Mouse (Mus musculus) CD8-positive naive resting alpha-beta T cell, adult 2 months (primary cell): ENCODE measurements around the gene Kif26b.

Experiments used
- DNase-seq, 2 experiments: peaks; one replicate each; pipeline ENCODE4 v3.0.0; 2022; ENCODE audit warnings: low read depth in 2 of 2, low spot score in 2 of 2

Kif26b gene

DNA sequence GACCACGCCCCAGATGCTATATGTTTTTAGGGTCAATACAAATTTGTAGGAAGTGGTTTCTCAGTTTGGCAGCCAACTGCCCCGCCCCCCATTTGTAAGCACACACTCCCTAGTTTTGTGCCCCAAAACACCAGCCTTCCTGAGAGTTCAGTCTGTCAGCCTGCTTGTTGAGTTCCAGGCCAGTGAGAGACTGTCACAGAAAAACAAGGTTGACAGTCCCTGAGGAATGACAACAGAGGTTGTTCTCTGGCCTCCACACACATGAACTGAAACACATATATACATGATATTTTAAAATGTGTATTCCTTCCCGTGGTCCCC, 365.1 kb downstream of the Kif26b start:
- no peak for DNase-seq

DNA sequence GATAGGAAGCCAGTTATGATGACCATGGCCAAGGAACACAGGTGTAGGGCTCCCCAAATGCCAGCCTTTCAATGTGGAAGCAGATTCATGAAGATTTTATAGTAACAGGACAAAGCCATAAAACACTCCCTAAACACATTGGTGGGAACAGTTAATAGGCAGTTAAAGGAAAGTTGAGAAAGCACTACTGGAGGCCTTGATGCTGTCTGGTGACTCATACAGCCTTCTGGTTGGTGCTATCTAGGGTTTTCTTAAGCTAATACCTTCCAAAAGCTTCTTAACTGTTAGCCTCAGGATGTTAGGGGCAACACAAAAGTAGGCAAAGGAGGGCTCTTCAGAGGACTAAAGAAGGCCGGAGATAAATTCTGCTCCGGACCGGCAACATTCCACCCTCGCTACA, 366.7 kb downstream of the Kif26b start:
- no peak for DNase-seq

DNA sequence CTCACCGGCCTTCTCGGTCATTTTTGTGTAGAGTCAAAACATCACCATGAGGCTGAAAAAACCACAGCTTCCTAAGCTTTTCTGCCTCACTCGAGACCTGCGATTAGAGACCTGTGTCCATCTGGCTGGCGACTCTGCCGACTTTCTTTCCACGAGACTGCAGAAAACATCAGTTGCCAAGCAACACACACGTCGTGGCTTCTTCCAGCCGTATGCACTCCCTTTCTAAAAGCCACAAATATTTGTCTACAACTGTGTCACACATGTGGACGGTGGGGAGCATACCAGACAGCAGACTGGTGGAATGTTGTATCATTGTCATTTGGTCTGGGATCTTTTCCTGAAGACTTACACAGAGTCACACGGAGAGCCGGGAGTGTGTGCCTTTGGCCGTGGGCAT, 382.0 kb downstream of the Kif26b start:
- no peak for DNase-seq

DNA sequence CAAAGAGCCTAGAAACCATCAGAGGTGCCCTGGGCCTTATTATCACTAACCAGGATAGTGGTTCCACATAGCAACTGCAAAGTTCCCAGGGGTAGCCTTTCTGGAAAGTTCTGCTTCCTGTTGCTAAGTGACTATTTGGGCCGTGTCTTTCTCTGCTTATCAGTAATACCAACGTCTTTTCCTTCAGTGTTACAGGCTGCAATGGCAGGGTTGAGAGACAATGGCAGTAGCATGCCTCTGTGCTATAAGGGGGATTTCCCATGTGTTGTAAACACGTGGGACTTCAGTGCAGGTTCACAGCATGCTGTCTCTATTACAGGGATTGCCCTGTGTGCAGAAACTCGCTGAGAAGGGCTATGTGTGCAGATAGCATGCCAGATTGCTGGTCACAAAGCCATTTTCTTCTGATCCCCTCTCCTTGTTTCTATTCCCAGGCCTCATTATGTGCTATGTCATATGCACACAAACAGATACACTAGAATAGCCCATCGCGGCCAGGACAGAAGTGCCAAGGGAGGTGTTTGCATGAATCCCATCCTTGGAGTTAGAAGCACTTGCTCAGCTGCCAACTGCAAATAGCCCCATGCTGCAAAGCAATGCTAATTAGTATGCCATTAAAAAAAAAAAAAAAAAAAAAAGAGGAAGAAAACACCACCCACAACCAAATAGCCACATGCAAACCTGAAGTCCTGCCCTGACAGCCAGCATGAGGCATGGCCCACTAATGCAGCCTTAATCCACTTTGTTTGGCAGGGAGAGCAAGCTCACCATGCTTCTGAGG, 384.2 kb downstream of the Kif26b start:
- no peak for DNase-seq

DNA sequence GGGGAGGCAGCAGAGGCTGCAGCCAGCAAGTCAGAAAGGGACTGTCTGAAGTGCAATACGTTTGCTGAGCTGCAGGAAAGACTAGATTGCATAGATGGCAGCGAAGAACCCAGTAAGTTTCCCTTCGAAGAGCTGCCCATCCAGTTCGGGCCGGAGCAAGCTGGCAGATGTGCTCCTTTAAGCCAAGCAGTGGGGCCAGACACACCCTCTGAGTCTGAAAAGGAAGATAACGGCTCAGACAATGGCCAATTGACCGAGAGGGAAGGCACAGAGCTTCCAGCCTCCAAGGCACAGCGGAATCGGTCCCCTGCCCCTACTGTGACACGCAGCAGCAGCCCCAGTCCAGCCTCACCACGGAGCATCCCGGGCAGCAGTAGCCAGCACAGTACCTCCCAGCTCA, 386.1 kb downstream of the Kif26b start:
- DNase-seq: no peak

DNA sequence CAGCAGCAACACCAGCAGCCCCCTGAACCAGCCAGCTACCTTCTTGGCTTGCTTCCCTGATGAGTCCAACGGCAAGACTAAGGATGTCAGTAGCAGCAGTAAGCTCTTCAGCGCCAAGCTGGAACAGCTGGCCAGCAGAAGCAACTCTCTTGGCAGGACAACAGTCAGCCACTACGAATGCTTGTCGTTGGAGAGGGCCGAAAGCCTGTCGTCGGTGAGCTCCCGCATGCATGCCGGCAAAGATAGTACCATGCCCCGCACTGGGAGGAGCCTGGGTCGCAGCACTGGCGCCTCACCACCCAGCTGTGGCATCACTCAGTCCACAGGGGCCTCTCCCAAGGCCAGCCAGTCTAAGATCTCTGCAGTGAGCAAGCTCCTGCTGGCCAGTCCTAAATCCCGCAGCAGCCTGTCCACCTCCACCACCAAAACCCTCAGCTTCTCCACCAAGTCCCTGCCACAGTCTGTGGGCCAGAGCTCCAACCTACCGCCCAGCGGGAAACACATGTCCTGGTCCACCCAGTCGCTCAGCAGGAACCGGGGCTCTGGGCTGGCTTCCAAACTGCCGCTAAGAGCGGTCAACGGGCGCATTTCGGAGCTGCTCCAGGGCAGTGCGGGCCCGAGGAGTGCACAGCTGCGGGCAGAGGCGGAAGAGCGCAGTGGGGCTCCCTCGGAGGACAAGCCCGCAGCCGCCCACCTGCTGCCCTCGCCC, 388.4 kb downstream of the Kif26b start:
- no peak for DNase-seq

DNA sequence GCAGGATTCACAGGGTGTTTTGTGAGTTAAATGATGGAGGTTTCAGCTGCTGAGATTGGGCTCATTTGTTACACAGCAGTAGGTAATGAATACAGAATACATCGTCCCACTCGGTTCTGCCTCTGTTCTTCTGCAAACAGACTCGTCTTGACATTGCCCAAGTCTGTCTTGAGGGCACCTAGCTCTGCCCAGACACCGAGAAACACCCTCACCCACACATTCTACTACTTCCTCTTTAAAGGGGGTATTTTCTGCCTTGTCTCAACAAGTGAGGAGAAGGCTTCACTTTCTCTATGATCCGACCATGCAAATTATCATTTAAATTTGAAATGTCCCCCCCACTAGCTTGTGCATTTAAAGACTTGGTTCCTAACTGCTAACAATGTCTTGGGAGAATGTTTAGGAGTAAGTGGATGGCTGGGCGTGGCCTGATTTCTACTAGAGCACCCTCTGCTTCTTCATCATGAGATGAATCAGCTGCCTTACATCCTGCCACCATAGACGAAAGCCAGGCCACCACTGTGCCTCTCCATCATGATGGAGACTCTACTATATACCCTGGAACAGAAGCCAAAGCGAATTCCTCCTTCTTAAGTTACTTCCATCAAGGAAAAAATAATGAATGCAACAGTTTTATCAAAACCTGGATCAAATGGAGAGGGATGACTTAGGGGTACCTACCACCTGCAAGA, 395.7 kb downstream of the Kif26b start:
- DNase-seq: no peak

DNA sequence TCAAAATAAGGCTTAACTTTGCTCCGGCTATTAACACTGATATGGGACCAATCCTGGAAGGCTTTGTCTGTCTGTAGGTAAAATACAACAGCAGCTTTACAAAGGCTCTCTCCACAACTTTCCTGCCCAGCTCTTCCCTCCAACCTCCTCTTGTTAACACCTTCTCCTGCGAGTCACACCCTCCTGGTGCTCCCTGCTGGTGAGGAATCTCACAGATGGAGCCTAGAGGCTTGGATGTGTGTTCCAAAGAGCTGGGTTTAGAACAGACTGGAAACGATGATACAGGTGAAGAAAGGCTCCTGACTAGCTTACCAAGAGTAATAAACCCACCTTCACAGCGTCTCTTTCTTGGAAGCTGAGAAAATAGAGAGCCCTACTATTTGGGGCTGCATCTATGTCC, 400.6 kb downstream of the Kif26b start:
- no peak for DNase-seq

DNA sequence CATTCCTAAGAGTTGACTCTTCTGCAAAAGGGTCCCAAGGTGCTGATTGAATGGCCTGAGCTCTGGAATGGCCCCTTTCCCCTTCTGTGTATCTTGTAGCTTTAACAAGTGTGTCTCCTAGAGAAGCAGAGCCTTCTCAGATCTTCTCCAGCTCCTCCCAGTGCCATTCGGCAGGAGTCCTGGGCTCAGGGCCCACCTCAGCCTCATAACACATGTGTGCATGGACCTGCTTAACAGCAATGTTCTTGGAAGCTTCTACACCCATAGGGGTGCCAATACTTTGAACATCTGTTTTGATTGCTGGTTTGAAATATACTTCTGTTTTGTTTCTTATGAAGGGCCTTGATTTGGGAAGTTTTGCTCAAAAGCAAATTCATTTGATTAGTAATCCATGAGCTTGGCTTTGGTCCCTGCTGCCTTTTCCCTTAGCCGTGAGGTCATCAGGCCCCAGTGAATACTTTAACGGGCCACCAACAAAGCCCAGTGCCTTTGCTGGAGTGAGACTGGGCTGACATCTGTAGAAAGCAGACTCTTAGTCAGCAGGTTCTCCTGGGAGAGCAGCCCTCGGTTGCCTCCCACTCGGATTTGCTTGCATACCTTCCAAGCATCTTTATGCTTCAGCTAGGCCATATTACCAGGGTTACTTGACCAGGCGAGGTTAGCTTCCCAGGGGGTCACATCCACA, 405.2 kb downstream of the Kif26b start:
- no peak for DNase-seq

DNA sequence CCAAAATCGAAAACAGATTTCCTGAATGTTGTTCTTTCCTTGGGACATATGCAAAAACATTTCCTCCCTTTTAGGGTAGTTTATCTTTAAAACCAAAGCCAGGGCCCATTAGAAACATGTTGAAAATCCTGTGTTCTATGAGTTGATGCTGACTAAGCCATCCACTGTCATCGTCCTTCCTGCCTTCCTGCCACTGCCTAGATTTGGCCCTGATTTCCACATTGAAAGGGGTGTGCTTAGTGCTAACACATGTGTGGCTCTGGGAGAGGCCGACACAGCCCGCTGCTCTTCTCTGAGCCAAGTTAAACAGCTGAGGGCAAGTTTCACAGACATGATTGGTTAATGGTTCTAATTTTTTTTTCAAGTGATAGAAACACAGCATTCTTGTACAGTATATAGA, 407.5 kb downstream of the Kif26b start:
- no peak for DNase-seq

DNA sequence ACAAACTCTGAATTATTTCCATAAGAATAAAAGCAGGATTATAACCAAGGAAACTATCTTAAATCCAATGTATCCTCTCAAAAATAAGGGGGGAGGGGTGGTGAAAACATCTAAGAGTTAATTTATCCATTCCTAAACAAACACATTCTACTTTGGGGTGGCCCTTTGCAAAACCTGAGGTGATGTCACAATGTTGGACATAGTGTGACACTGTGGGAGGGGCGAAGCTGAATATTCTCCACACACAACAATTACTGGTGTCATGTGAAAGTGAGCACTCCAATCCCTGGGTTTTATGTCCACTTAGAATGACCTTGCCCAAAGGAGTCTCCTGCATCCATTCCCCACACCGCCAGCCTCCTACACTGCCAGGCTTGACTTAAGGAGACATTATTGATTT, 408.1 kb downstream of the Kif26b start:
- no peak for DNase-seq

DNA sequence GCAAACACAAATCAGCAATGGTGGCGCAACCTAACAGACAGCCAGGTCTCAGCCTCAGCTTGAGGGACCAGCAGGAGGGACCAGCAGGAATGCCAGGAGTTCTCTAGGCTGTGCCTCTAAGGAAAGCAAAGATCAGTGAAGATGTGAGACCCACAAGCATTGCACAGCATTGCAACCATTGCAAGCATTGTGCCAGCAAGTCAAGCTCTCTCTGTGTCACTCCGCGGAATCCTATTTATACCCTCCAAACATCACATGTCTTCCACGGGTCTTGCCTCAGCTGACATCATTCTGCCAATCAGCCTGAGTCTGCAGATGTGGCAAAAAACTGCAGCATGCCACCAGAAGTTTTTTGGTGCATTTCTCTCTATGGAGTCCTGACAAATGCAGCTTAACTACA, 411.4 kb downstream of the Kif26b start:
- no peak for DNase-seq

DNA sequence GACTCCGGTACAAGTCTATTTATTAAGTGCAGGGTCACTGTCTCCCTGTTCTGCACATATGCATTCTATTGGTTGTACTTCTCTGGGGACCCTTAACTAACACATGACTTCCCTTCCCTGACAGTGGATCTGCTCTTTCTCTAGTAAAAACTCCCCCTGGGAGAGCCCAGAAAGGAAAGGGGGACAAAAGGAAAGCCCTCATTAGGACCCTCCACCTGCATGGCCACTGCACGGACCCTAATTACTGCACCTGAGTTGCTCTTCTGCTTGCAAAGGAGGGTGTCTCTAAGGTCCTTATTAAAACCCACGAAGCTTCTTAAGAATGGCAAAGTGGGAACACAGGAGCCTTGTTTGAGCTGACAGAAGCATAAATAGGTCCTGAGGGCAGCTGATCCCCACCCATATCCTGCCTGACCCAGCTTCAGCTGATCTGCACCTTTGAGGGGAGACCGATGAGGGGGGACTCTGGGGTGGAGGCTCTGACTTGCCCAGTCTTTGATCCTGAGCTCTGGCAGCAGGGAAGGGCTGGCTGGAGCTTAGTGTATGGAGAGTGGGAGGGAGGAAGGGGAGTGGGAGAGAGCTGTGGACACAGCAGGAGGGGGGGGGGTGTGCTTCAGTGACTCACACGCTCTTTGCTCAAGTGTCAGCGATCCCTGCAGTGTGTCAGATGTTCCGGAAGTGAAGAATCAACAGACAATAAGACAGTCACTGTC, 413.5 kb downstream of the Kif26b start:
- no peak for DNase-seq

DNA sequence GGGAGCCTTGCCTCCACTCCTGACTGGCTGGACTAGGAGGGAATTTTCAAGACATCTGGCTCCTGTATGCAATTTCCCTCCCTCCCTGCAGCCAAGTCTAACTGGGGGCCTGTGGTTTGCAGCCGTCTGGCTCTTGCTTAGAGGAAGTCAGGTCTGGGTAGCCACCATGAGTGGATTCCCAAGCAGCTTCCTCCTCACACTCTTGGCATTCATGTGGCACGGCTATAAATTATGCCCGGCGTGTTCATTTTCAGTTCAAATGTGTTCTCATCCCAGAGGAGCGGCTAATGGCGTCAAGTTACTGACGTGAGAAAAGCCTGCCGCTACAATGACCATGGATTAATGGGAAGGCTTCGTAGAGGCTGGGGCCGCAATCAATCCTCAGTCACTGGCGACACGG, 424.0 kb downstream of the Kif26b start:
- DNase-seq: no peak

DNA sequence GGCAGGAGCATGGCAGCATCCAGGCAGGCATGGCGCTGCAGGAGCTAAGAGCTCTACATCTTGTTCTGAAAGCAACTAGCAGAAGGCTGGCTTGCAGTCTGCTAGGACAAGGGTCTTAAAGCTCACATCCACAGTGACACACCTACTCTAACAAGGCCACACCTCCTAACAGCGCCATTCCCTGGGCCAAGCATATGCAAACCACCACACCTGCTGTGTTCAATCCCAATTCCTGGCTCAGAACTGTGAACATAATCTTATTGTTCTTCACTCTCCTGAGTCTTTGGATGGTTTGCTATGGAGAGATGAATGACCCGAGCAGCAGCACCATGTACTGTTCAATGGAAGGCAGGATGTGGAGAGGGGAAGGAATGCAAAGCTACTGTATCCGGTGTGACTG, 429.7 kb downstream of the Kif26b start:
- no peak for DNase-seq

DNA sequence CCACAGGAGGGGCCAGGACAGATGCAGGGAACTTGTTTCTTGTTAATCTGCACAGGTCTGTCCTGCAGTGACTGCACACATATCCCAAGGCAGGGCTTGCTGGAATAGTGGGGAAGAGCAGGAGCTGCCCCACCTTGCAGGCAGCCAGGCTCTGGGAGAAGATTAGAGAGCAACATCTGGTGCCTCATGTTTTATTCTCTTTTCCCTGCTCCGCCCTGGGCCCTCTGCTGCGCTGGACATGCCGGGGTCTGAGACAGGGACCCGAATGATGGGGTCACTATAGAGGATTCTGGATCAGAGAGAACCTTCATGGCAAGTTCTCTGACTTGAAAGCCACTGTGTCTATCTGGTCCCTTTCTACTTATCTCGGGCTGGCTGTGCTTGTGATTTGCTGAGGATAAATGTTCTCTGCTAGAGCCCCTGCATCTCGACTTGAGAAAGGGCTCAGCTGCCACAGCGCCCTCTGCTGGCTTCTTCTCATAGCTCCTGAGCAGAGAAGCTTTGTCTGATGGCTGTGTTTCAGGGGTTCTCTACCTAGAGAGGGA, 431.2 kb downstream of the Kif26b start:
- DNase-seq: peak in 1 of 2 experiments; percentile 14

DNA sequence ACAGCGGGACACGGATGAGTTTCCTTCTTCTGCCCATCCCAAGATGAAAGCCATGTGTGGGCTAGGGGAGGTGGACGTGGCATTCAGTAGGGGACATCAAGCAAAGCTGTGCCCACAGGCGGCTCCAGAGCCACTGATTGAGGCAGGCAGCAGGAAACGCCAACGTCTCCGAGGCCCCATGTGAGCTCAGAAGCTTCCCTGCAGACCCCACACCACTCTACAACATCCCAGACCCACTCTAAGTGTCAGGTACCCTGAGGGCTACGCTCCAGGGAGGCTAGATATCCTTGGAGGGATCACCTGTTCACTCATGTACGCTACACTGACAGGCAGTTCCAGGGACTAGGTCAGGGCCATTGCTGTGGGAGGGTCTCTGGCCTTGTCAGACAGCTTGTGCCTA, 432.7 kb downstream of the Kif26b start:
- DNase-seq: no peak

DNA sequence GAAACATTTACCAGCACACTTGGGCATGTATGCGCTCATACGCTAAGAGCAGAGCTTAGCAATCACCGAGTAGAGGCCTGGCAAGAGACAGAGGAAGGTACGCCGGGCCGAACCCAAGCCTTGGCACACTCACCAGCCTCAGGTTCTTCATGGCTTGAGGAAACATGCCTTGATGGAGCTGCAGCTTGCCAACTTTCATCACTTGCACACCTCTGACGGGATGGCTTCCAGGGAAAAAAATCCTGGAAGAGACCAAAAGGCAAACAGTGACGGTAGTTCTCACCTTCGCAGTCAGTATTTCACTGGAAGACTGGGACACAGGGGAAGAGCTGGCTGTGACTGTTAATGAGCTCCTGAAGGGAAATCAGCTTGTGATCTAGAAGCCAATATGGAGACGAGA, 443.1 kb downstream of the Kif26b start:
- DNase-seq: no peak

DNA sequence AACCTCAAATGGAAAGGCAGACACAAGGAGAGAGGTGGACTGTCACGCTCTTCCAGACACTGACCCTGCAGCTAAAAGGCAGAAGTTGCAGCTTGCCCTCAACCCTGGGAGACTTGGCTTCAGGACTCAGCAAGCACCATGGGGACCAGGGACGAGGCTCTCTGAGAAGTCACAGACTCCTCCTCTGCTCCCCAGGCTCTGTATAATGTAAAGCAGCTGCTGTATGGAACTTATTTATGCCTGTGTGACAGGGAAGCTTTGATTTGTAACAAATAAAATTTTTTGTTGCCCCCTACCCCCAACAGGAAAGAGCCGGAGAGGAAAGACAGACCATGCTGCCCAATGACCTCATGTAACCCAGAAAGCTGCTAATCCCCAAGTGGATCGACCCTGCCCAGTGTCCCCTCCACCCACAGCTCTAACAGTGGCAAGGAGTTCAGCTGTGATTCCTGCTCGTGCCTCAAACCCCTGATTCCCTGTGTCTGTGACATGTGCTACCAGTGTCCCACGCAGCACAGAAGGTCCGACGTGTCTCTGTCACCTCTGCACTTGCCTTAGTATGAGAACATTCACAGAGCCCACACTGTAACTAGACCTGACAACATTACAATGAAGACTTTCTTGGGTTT, 449.8 kb downstream of the Kif26b start:
- DNase-seq: no peak

DNA sequence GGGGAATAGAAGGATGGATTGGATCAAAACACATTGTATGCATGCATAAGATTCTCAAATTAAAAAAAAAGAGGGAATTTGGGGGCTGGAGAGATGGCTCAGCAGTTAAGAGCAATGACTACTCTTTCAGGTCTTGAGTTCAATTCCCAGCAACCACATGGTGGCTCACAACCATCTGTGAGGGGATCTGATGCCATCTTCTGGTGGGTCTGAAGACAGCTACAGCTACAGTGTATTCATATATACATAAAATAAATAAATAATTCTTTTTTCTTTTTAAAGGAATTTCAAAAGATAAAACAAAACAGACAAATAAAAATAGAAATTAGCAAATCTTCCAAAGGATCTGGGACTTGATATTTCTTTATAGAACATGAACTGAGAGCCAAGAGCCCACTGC, 451.3 kb downstream of the Kif26b start:
- no peak for DNase-seq
